Mouse (Mus musculus) G1E (cell line): Measurements from ENCODE around the gene Atp6v1b1.

Experiments used
- CTCF ChIP-seq: IDR thresholded peaks from 2 replicates; pipeline ENCODE4 v1.5.1; 2012; ENCODE audit warnings: low read depth, low read length, inconsistent platforms, mixed read lengths
- GATA1 ChIP-seq: IDR thresholded peaks from 2 replicates; pipeline ENCODE4 v1.6.1; 2012; ENCODE audit warnings: borderline replicate concordance, low read length, inconsistent platforms, mixed read lengths
- POLR2AphosphoS5 ChIP-seq: IDR thresholded peaks from 2 replicates; pipeline ENCODE4 v1.6.1; 2012; ENCODE audit warnings: low read depth, low read length, inconsistent platforms; ENCODE audit not compliant: insufficient replicate concordance

- TF ChIP-seq CTCF (no peak), GATA1 (no peak), POLR2AphosphoS5 (no peak)
These were observed 34.9 kb upstream of the Atp6v1b1 start for GRCm38 (mm10) chr6:83707738-83708510.
